Mouse (Mus musculus) left cerebral cortex, adult 11 months (tissue): ENCODE measurements around the gene Sp6.
A peak's percentile ranks its signal among the peaks of the same experiment; 100 is the strongest.

Experiments used
- DNase-seq: peaks from one replicate; pipeline ENCODE4 v3.0.0; 2022; ENCODE audit warnings: low spot score

Gene Sp6

DNA sequence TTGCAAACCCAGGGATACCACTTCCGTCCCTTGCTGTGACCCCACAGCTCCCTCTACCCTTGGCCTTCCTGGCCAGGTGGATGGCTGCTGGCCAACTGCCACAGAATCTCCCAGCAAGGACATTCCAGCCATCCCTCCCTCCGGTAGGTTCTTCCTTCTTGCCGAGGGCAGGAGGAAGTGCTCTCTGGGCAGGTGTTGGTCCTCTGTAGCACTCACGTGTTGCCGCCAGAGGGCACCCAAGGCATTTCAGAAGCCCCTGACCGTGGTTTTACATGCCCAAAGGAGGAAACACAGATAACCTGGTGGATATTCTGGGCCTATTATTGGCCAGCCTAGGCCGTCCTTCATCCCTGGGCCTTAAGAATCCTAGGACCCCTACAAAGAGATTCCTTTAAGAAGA lies 30.8 kb upstream of the Sp6 start:
- DNase-seq: peak; percentile 72

DNA sequence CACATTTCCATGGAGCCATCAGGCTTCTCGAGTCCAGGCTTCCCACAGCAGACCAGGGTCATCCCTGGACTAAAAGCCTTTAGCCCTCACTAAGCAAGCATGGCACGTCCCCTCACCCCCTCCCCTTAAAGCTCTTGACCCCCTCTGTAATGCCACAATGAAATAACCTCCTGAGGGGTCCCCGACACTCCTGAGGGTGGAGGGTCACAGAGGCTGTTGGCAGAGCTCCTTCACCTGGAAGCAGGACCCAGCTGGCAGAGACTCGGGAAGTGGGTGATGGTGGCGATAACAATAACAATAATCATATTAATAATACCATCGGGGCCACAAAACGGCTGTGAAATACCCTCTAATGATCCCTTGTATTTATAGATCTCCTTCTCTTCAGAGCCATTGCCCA lies 30.3 kb upstream of the Sp6 start, which contains the start of gene Sp2:
Gene Sp2 (minus strand): TSS at position 101 of the 400 bp plus-strand sequence.
- DNase-seq: no peak

DNA sequence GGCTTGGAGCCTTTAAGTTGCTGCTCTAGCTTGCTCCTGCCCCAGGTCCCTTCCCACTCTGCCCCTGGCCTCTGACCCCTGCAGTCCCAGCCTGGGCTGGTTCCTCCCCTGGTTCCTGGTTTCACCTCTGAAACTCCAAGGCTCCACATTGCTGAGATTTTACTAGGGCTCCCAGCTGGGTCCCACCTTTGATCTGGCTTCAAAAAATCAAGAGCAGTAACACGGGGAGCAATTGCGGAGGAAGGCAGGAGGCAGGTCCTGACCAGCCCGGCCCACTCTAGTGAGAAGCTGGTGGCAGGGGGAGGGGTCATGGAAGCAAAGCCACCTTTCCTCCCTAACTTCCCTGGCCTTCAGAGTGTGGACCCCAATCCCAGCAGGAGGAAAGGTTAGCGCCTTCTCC lies 28.3 kb upstream of the Sp6 start:
- no peak for DNase-seq

DNA sequence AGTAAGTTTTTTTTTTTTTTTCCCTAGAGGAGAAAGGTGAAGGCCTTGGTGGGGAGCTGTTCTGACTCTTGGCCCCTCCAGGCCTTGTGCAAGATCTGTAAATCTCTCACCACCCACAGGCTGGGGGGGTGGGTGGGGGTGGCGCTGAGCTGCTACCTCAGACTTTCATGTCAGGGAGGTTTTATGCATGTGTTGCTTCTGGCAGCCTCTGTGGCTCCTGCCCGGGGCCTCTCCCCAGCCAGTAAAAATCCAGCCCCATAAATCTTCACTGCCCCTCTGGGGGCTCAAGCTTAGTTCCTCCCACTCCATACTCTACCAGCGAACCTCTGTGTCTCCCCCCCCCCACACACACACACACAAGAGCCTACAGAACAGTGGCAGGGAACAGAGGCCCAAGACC lies 26.7 kb upstream of the Sp6 start:
- no peak for DNase-seq

DNA sequence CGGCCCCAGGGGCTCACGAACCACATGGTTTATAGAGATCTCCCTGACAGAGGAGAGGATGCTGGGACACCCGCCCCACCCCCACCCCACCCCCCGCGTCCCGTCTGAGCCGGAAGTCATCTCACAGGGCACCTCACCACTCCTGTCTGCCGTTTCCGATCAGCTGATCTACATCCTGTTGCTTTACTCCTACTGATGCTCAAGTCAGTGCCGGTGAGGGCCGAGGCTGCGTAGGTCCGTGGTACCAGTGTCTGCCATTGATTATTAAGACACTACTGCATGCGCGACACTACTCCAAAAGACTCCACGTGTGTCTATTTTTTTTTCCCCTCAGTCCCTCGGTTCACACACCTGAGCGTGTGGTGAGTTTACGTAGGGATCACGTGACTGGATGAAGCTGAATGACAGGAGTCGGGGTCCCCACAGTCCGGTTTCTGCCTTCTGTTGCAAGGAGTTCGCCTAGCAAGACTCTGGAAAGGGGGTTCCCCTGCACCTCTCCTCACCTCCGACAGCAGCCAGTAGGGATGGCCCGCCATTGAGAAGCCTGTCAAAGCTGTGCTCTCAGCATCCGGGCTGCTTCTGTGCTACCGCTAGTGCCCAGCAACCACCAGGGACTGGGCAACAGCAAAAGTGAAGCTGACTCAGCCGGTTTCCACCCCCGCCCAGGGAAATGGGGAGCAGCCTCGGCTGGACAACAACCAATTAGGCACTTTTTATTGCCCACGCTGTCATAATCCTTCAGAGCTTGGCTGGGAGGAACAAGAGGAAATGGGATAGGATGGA lies 25.1 kb upstream of the Sp6 start:
- no peak for DNase-seq

DNA sequence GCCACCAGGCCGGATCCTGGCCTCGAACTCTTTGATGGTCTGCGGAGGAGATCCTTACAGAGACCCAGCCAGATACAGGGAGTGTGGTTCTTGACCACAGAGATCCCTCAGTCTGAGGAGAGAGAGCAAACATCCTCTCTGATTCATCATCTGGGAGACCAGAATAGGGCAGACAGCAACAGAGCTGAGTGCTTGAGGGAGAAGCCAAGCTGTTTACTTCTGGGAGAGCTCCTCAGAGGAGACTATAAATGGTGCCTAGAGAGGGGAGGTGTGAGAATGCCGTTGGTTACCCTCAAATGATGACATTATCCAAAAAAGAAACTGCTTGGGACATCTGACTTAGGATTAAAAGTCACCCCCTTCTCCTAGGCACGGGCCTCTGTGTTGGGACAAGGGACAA lies 21.7 kb upstream of the Sp6 start:
- no peak for DNase-seq

DNA sequence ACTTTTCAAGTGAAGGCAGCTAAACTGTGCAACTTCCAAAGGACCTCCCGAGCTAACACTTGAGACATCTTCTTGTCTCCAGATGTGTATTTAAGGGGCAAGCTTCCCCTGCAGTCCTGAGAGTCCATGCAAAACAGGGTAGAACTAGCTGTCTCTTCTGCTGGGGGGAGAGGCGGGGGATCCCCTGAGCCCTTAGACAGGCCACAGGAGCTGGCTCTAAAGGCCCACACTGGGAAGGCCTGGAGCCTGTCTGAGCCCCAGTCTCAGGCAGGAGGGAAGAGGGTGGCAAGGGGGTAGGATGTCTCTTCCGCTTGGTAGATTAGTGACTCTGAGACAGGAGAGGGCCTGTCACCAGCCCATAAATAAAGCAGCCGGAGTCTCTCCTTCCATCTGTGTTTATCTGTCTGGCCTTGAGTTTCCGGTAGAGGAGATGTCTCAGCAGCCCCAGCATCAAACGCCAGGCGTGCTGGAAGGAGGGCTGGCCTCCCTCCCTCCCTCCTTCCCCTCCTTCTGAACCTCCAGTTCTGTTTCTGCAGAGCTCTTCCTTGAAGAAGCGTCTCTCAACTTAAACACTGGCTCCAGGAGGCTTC lies 20.4 kb upstream of the Sp6 start:
- DNase-seq: no peak

DNA sequence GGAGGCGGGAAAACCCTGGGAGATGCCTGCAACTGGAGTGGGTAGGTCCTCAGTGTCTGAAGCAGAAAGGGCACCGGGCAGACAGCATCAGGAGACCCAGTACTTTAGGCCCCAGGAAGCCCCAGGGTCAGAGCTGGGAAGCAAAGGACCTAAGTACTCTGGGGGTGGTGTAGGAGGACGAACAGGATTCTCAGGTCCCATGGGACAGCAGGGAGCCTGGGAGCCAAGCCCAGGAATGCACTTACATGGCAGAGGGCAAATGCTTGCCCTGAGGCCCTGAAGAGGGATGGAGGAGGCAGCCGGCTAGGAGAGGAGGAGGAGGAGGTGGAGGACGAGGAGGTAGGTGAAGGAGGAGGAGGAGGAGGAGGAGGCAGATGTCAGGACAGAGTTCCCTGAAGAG lies 18.2 kb upstream of the Sp6 start:
- DNase-seq: no peak

DNA sequence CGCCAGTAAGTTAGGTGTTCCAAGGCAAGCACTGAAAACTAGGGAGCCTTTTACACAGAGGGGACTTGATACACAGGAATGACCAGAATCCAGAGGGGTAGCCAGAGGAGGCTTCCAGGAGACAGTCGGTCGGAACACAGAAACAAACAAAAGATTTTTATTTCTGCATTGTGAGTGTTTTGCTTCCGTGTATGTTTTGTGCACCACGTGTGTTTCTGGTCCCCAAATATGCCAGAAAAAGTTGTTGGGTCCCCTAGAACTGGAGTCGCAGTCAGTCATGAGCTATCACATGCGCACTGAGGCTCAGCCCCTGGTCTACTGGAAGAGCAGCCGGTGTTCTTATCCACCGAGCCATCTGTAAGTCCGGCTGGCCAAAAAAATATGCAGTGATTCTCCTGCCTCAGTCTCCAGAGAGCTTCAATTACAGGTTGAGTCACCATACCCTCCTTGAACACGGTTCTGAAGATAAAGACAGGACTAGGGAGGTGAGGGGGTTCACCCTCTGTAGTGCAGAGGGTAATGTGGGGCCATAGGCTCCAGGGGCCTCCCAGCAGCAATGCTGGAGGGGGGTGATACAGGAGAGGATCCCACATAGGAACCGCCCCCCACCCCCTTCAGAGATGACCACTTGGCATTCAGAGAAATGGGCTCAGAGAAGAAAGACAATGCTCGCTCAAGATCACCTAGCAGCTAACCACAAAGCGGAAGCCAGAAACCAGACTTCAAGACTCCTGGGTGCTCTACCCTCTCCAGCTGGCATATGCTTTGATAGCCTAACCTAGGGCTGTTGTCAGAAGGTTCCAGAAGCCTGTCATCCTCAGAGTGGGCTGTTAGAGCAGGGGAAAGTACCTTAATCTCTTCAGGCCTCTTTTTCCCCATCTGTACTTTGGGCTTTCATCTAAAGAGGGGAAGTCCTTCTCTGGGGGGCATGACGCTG lies 17.1 kb upstream of the Sp6 start:
- DNase-seq: no peak

DNA sequence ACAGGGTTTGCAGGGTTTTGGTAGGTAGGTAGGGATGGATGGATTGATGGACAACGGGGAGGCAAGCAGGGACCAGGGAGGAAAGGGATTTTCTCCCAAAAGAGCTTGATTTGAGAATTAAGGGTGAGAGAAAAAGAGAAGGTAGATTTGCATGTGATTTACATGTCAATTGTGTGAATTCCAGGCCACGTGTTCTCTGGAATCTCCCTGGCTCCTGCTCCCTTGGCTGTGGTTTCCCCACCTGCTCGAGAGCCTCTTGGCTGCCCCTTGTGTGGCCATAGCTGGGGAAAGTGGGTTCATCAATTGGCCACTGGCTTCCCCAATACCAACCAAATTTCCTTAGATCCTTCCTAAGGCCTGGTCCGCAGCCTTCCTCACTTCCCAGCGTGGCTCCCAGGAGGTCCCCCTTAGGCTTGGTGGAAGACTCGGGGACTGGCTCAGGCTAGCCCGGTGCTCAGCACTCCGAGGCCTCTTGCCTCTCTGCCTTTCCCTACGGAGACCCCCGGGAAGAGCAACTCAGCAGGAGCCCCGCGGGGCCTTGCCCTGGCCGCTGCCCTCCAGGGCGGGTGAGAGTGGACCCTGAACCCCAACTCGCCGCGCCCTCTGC lies 16.3 kb upstream of the Sp6 start:
- DNase-seq: no peak

DNA sequence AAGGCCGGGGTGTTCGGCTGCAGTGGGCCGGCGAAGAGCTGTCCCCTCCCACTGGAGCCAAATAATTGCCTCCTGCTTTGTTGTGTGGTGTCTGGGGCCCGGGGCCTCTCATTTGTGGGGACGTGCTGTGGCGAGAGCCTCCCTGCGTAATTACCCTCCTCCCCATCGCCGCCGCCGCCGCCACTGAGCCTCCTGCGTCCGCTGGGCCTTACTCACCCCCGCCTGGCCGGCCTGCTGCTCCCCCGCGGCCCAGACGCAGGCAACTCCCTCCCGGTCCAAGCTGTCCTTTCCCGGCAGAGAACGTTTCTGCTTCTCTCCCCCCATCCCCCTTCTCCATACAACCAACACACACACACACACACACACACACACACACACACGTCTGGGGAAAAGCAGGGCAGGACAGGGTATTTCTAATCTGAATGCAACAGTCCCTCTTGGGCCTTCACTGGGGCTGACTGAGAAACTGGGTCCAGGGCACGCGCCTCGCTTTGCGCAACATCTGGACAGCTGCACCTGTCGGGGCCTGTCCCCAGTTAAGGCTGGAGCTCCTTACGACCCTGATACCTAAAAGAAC lies 15.7 kb upstream of the Sp6 start:
- DNase-seq: no peak

DNA sequence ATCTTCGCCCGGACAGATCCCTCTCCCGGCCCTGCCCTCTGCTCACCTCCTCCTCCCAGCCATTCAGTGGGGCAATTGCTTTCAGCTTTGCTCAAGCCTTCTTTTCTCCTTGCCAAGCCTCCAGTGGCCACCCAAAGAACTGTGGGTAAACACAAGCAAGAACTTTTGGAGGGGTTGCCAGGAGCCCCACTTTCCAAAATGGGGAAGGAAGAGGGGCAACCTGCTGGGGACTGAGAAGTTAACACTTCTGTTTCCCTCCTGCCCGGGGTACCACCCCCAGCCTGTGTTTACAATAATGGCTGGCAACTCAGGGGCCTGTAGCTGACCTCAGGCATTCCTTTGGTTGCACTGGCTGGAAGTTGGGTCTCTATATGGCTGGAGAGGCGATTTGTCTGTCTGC lies 10.0 kb upstream of the Sp6 start:
- no peak for DNase-seq

DNA sequence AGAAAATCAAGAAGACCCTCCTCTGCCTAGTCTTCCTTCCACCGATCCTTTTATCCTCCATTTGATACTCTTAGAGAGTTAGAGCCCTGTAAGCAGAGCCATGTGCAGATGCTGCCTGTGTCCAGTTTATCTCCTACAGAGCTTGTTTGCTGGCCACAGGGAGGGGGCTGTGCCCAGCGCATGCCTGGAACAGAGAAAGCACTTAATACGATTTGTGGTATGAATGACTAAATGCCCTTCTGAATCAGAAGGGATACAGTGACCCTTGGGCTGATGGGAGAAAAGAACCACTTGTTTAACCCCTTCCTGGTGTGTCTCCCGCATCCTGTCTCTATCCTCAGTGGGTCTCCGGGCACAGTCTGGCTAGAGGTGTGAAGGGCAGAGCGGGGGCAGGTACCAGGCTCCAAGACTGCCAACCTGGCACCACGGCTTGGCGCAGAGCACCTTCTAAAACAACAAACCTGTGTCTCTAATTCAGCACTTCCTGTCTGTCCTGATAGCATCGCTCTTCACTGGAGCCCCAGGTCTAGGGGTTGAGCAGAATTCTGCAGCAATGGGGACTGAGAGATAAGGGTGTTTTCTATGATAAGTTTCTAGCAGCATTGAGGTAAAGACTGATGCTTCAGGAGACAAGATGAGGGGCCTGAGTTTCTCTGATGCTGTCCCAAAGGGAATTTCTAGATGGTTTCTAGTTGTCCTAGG lies 6.0 kb upstream of the Sp6 start:
- DNase-seq: no peak

DNA sequence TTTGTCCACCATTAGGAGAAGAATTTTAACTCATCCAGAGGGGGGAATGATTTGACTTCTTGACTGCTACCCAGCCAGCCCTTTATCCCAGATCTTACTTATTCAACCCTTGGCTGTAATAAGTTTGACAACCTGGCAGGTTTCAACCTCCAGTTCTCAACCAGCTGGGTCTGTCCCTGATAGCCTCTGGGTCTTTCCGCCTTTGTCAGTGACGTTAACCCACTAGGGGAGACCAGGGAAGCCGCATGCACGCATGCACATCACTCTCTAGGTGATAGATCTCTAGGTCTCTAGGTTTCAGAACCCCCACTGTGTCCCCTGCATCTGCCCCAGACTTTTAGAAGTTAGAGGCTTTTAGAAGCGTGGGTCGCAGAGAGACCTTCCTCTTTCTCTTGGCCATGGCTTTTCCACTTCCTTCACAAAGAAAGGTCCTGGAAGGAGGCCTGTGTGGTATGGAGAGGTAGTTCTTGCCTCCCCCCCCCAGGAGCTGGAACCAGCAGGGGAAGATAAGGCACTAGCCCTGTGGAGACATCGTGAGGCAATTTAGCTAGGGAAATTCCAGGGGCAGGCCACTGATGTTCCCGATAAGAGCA lies 3.9 kb upstream of the Sp6 start:
- DNase-seq: no peak

DNA sequence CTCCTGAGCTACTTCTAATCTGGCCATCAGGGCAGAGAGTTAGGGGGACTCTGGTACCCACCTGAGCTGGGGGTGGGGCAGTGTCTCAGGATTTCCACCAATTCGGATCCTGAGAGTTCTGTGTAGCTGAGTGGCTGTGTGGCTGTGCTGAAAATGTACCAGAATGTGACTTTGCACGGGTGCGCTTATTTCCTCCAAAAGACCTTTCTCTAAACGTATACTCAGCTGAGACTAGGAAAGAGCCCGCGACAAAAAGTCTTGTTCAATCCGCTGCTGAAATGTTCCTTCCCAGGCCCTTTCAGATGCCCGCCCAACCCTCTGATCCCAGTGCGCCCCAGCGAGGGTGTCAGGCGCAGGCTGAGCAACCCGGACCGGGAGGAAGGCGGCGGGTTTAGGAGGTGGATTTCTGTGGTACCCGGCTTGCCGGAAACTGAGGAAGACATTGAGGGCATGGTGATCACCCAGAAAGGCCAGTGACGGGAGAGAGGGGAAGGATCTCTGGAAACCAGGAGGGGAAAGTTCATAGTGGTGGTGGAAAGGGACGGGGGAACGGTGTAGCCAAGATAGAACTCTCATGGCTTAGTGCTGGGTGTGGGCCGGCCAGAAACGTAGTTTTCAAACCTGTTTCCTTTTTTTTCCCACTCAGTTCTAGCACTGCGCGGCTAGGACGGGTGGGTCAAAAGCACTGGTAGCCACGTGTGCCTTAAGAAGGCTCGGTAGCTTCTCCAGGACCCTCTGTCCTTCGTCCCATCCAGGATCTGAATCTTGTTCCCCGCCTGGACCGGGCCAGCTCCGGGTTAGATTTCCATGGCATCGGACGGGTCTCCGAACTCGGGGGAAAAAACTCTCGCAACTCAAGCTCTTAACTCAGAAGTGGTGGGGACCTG lies 4.7 kb downstream of the Sp6 start:
- DNase-seq: no peak

DNA sequence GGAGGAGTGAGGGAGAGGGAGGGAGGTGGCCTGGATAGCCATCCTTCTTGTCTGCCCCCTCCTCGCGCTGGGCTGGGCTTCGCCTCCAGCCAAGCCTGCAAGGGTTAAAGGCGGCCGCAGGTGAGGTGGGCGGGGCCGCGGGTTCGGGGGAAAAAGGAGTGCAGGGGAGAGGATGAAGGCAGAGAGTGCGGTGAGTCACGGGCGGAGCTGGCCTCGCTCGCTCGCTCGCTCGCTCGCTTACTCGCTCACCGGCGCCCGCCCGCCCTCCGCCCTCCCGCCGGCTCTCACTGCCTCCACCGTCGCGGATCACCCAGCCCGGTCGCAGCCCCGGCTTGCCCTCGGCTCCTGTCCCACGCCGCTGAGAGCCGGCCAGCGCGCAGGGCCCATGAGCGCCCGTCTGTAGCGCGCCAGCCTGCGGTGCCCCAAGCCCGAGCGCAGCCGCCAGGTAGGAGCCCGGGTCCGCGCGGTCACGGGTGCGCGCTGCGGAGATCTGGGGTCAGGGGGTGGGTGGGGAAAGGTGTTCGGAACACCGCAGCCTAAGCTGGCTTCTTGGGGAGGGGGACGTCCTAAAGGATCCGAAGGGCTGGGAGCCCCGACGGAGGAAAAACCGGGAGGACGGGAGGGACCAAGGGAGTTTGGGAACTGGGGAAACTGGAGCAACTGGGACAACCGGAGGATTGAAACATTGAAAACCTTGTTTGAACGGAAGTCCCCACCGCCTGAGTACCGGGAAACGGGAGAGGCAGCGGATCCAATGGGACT lies 5.6 kb downstream of the Sp6 start:
- DNase-seq: no peak

DNA sequence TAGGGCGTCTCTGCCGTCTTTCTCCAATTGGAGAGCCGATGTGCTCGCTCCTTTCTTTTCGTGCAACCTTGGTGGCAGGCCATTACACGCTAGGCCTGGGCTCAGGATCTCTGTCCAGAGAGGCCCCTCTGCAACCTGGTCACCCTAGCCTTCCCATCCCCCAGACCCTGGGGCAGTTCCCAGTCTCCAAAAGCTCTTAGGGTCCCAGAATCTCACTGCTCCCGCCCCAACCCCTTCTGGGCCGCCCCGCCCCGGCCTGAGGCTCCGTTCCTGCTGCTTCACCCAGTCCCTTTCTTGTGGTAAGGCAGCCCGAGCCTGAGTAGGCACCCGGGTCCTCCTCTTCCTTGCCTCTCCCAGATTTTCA lies 6.1 kb downstream of the Sp6 start:
- DNase-seq: no peak

DNA sequence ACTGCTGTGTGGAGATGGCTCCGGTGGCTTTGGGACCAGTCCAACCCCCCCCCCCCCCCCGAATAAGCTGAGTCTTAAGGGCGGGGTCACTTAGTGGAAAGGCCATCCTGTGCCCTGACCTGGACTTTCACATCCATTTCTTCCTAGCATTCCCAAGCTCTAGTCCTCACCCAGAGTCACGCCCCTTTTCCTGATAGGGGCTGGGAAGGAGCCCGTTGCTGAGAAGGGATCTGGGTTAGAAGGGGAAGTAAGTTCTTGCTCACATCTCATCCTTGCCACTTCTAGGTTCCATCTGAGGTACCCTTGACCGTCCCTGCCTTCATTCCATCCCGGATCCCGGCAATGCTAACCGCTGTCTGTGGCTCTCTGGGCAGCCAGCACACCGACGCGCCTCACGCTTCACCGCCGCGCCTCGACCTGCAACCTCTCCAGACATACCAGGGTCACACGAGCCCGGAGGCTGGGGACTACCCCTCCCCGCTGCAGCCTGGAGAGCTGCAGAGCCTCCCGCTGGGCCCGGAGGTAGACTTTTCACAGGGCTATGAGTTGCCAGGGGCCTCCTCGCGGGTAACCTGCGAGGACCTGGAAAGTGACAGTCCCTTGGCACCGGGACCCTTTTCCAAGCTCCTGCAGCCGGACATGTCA lies 8.0 kb downstream of the Sp6 start:
- DNase-seq: no peak
